Comparison of ENCODE assay signal across 8 mouse cellular contexts in genomic region chr17:47142276-47142675, GRCm38 (mm10).
DNase-seq lines count a peak whose midpoint lies in the region; ATAC-seq lines count a peak whose summit lies in the region.

No protein-coding gene starts in this region.

- ATAC-seq in kidney, embryonic 15.5 days (replicated peaks; ENCODE audit: low FRiP score) = no peak
- no peak for ATAC-seq in embryonic facial prominence, embryonic 11.5 days (replicated peaks; ENCODE audit: insufficient number of reproducible peaks, low FRiP score, low TSS enrichment, low read depth)
- no peak for ATAC-seq in intestine, embryonic 16.5 days
- ATAC-seq in neural tube, embryonic 14.5 days (ENCODE audit: low read depth) = no peak
- ATAC-seq in megakaryocyte-erythroid progenitor cell, adult 5-6 weeks (replicated peaks; ENCODE audit: low FRiP score, low TSS enrichment, poor library complexity, severe bottlenecking) = no peak

- peaks cover 13% of the 10 kb centered on the region for H3K36me3 ChIP-seq in kidney, embryonic 15.5 days
- H3K36me3 ChIP-seq in embryonic facial prominence, embryonic 11.5 days (replicated peaks; ENCODE audit: control insufficient read depth, insufficient read depth, low read depth, low read length) = no peaks in the 10 kb centered on the region
- no peaks in the 10 kb centered on the region for H3K36me3 ChIP-seq in intestine, embryonic 16.5 days (ENCODE audit: control insufficient read depth, insufficient read depth, low read length)
- H3K36me3 ChIP-seq in neural tube, embryonic 14.5 days (ENCODE audit: control insufficient read depth, insufficient read depth, low read length) = no peaks in the 10 kb centered on the region

- H3K4me1 ChIP-seq in kidney, embryonic 15.5 days = peaks cover 48% of the 10 kb centered on the region
- H3K4me1 ChIP-seq in embryonic facial prominence, embryonic 11.5 days (ENCODE audit: control insufficient read depth, insufficient read depth, low read length) = no peaks in the 10 kb centered on the region; the same call in 1 of the 2 replicates
- peaks cover 34% of the 10 kb centered on the region for H3K4me1 ChIP-seq in intestine, embryonic 16.5 days (ENCODE audit: control insufficient read depth, insufficient read depth, low read length)
- peaks cover 22% of the 10 kb centered on the region for H3K4me1 ChIP-seq in neural tube, embryonic 14.5 days (ENCODE audit: control insufficient read depth, insufficient read depth, low read length)

- no peaks in the 10 kb centered on the region for H3K9me3 ChIP-seq in kidney, embryonic 15.5 days (replicated peaks)
- no peaks in the 10 kb centered on the region for H3K9me3 ChIP-seq in embryonic facial prominence, embryonic 11.5 days (replicated peaks; ENCODE audit: control insufficient read depth, low read length)
- H3K9me3 ChIP-seq in intestine, embryonic 16.5 days (ENCODE audit: control insufficient read depth, low read length) = no peaks in the 10 kb centered on the region
- H3K9me3 ChIP-seq in neural tube, embryonic 14.5 days (ENCODE audit: control insufficient read depth, low read length) = no peaks in the 10 kb centered on the region

- no peaks in the 10 kb centered on the region for H3K27me3 ChIP-seq in kidney, embryonic 15.5 days
- H3K27me3 ChIP-seq in embryonic facial prominence, embryonic 11.5 days (ENCODE audit: control insufficient read depth, insufficient read depth, low read length) = no peaks in the 10 kb centered on the region
- no peaks in the 10 kb centered on the region for H3K27me3 ChIP-seq in intestine, embryonic 16.5 days (replicated peaks; ENCODE audit: control insufficient read depth, insufficient read depth, low read length)
- H3K27me3 ChIP-seq in neural tube, embryonic 14.5 days (ENCODE audit: control insufficient read depth, insufficient read depth, low read length) = no peaks in the 10 kb centered on the region

- peak overlapping the region; percentile 96 for H3K27ac ChIP-seq in kidney, embryonic 15.5 days
- H3K27ac ChIP-seq in embryonic facial prominence, embryonic 11.5 days (replicated peaks; ENCODE audit: low read depth, low read length) = peak overlapping the region; percentile 99
- H3K27ac ChIP-seq in intestine, embryonic 16.5 days (ENCODE audit: low read length) = peak overlapping the region; percentile 99
- H3K27ac ChIP-seq in neural tube, embryonic 14.5 days (ENCODE audit: low read depth, low read length) = 0 out of 2 replicates have a peak overlapping the region, but pooled peaks have one; percentile 19

- peak overlapping the region; percentile 71 for H3K9ac ChIP-seq in kidney, embryonic 15.5 days
- H3K9ac ChIP-seq in embryonic facial prominence, embryonic 11.5 days (replicated peaks; ENCODE audit: low read length) = peak overlapping the region; percentile 91
- H3K9ac ChIP-seq in intestine, embryonic 16.5 days (ENCODE audit: low read depth, low read length) = peak overlapping the region; percentile 89
- H3K9ac ChIP-seq in neural tube, embryonic 14.5 days (replicated peaks; ENCODE audit: low read depth, low read length) = peak overlapping the region; percentile 85

- WGBS in kidney, embryonic 15.5 days = 3% methylated on average over 7 of the region's 7 CpGs
- 1% methylated on average over 7 of the region's 7 CpGs for WGBS in embryonic facial prominence, embryonic 11.5 days
- whole genome bisulfite sequencing in intestine, embryonic 16.5 days = 3% methylated on average over 7 of the region's 7 CpGs
- WGBS in neural tube, embryonic 14.5 days = 5% methylated on average over 7 of the region's 7 CpGs

- DNase-seq in kidney, adult 8-10 months = no peak
- no peak for DNase-seq in embryonic facial prominence, embryonic 11.5 days (ENCODE audit: low spot score)
- DNase-seq in spleen, adult 12 weeks (ENCODE audit: low spot score) = no peak
- no peak for DNase-seq in lung, postnatal 4 days

- peak overlapping the region; percentile 74 for H3K4me3 ChIP-seq in kidney, embryonic 15.5 days (replicated peaks)
- peak overlapping the region; percentile 67 for H3K4me3 ChIP-seq in embryonic facial prominence, embryonic 11.5 days (ENCODE audit: low read depth, low read length)
- H3K4me3 ChIP-seq in intestine, embryonic 16.5 days (ENCODE audit: low read length) = peak overlapping the region; percentile 73
- H3K4me3 ChIP-seq in neural tube, embryonic 14.5 days (ENCODE audit: low read depth, low read length) = peak overlapping the region; percentile 62

- H3K4me2 ChIP-seq in kidney, embryonic 15.5 days = peak overlapping the region; percentile 66
- H3K4me2 ChIP-seq in embryonic facial prominence, embryonic 11.5 days (ENCODE audit: low read depth, low read length) = peak overlapping the region; percentile 93
- H3K4me2 ChIP-seq in intestine, embryonic 16.5 days (ENCODE audit: low read depth, low read length) = peak overlapping the region; percentile 88
- peak overlapping the region; percentile 86 for H3K4me2 ChIP-seq in neural tube, embryonic 14.5 days (ENCODE audit: low read depth, low read length)

Comparison
In these comparisons a context has a peak if more than half of its experiments do, and no peak if none do; other contexts are left out.
1. H3K27ac ChIP-seq: peak in every context shown above with its lines; median percentile 99 in embryonic facial prominence, embryonic 11.5 days; 99 in intestine, embryonic 16.5 days; 96 in kidney, embryonic 15.5 days; 19 in neural tube, embryonic 14.5 days.